Mouse (Mus musculus): Measurements from ENCODE around the gene Cps1. TPM values are rescaled to one million over a fixed set of nuclear protein-coding genes. Genes with fewer than 3 reads are reported as not detected.

Cps1 gene
- not detected for total RNA-seq (2021)

GRCm38 (mm10) chr1:67122797-67123196 is at the start of gene Cps1:
Cps1 (plus strand) TSS chr1:67123026.
- intact Hi-C loops (cut with DNase I) = no loop called here

DNA sequence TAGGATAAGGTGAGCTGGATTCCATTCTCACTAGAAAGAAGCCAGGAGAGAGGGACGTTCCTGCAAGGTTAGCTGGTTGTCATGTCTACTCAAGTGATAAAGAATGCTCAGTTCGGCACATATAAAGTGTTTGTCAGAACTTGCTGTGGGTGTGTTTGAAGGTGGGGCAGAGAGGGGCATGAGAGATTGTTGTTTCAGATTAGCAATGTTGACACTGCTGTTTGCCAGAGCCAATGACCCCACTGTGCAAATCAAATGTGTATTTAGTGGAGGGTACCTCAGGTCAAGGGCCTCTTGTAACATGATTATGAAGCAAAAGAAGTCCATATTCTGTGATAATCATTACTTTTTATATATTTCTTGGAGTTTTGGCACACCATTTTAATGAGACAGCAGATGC is 45.1 kb upstream of the Cps1 start:
- intact Hi-C loops (cut with DNase I) = no loop called here
- DNase-seq (ENCODE audit: low spot score) = no peak

More at GRCm38 (mm10) chr1:67122797-67123196, at the start of gene Cps1:
- no peak for DNase-seq (ENCODE audit: low spot score)

GRCm38 (mm10) chr1:67078666-67079065 is 44.2 kb upstream of the Cps1 start:
- no peak for DNase-seq (ENCODE audit: low spot score)
- intact Hi-C loops (cut with DNase I) = no loop called here

DNA sequence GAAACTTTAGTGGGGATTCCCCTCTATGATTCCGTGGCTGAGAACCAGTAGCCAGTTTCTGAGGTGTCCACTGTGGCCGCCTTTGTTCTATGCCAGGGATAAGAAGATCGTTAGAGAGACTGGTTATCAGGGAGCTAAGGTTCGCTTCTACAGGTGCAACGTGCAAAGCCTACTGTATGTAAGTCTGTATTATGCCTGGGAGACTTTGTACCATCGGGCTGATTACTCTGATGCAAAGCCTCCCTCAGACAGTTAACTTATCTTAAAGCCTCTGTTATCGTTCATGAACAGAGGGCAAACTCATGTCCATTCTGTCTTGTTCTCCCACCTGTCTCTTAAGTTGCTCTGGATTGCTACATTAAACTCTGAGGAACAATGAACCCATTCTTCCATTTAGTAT is 43.7 kb upstream of the Cps1 start:
- no peak for DNase-seq (ENCODE audit: low spot score)
- intact Hi-C loops (cut with DNase I) = no loop called here

DNA sequence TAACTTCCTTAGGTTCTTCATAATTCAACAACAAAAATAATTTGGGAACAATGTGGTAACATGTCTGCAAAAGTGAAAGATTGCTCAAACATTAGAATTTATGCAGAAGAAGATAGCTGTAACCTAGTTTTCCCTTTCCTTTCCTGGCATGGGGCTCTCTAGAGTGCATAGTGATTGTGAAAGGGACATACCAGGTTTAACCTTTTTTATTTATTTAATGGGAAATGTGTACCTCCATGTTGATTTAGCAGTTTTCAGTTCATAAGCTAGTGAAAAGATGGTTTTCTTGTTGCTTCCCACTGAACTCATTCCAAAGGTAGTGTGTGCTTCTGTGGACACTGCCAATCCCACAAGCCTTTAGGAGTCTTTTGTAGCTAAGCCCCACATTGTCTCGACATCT is 30.4 kb upstream of the Cps1 start:
- intact Hi-C loops (cut with DNase I) = no loop called here
- no peak for DNase-seq (ENCODE audit: low spot score)

GRCm38 (mm10) chr1:67099215-67099614 is 23.6 kb upstream of the Cps1 start:
- DNase-seq (ENCODE audit: low spot score) = no peak
- intact Hi-C loops (cut with DNase I) = no loop called here

- intact Hi-C loops (cut with DNase I) = no loop called here
- DNase-seq (ENCODE audit: low spot score) = no peak
Observed at GRCm38 (mm10) chr1:67103476-67104248, 19.2 kb upstream of the Cps1 start.

GRCm38 (mm10) chr1:67111621-67112298 is 11.1 kb upstream of the Cps1 start:
- intact Hi-C loops (cut with DNase I) = no loop called here
- no peak for DNase-seq (ENCODE audit: low spot score)

DNA sequence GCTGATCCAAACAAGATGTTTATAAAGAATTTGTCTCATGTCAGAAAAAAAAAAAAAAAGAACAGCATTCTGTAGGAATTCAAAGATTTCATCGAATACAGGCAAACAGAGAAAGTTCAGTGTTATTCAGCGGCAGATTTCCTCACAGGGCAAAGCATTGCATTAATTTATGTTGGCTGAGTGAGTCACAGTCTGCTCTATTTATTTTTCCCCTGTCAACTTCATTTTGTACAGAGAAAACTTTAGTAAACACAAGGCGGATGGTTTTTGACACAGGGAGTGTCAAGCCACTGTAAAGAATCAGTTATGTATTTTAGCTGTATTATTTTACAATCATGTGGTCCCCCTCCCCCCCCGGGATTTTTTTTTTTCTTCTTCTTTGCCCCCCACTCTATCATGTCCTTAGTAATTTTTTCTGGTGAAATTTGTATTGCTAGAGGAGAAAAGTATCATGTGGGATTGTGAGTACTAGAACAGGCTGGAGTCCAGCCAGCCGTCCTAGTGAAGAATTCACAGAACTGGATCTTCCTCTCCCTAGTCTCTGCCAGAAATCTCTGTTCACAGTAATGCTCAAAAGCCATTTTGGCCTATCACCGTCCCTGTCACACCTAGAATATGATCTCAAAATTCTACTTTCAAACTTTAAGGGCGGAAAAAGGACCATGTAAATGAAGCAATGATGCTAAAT is 9.3 kb upstream of the Cps1 start:
- intact Hi-C loops (cut with DNase I) = no loop called here

DNA sequence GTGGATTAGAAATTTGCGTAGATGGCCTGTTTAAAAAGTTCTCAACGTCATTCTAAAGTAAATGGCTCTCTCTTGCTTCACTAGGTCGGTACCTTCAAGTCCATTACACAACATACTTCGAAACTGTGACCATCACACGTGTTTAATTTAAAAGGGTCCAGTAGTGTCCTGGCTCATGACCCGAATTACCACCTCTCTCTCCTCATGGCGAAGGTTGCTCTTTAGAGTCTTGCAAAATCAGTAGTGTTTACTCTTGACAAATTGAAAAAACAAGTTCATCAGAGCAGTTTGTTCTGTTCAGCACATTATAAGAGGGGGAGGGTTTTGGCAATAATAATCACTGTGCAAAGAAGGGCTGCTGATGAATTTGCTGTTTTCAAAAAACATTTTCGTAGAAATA is 6.3 kb upstream of the Cps1 start:
- intact Hi-C loops (cut with DNase I) = no loop called here
- no peak for DNase-seq (ENCODE audit: low spot score)

More for the DNA sequence above, 9.3 kb upstream of the Cps1 start:
- no peak for DNase-seq (ENCODE audit: low spot score)

DNA sequence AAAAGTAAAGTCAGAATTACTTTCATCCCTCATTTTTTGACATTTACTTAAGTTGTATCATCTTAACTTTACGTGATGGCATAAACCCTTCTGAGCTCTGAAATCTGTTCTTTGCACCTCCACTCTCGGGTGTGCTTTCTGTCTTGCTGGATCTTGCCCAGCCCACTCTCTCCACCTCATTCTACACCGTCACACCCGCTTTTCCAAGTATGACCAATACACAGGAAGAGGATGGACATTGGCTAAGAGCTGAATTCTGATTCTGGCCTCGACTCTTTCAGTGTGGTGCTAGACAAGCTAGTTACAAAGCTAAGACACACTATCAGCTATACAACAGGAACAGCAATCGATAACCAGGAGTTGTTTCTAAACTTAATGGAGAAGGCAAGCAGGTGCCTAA is 5.0 kb upstream of the Cps1 start:
- intact Hi-C loops (cut with DNase I) = no loop called here

GRCm38 (mm10) chr1:67125433-67125832 is 2.6 kb downstream of the Cps1 start:
- DNase-seq (ENCODE audit: low spot score) = no peak
- intact Hi-C loops (cut with DNase I) = no loop called here

More for the DNA sequence above, 5.0 kb upstream of the Cps1 start:
- no peak for DNase-seq (ENCODE audit: low spot score)

GRCm38 (mm10) chr1:67143939-67144338 is 21.1 kb downstream of the Cps1 start:
- intact Hi-C loops (cut with DNase I) = no loop called here

GRCm38 (mm10) chr1:67151246-67151645 is 28.4 kb downstream of the Cps1 start:
- intact Hi-C loops (cut with DNase I) = no loop called here
- DNase-seq (ENCODE audit: low spot score) = no peak

More at GRCm38 (mm10) chr1:67143939-67144338, 21.1 kb downstream of the Cps1 start:
- DNase-seq (ENCODE audit: low spot score) = no peak

DNA sequence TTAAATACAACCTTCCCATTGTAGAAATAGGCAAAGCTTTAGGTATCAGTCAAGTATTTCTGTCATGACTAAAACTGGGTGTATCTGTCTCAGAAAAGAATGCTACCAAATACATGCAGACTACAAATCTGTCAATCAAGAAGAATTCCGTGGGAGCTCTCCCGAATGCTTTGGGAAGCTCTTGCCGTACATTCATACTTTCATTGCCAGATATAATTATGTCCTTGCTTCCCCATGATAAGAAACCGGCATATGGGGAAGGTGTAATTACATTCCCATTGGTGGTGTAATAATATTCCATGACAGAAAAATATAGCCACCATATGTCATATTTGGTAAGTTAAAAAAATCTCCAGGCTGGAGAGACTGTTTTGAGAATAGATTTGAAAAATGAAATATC is 44.5 kb downstream of the Cps1 start:
- no peak for DNase-seq (ENCODE audit: low spot score)
- intact Hi-C loops (cut with DNase I) = no loop called here

- intact Hi-C loops (cut with DNase I) = no loop called here
- DNase-seq (ENCODE audit: low spot score) = no peak
Observed at GRCm38 (mm10) chr1:67181165-67181564, 58.3 kb downstream of the Cps1 start.

GRCm38 (mm10) chr1:67182201-67182600 is 59.4 kb downstream of the Cps1 start:
- no peak for DNase-seq (ENCODE audit: low spot score)
- intact Hi-C loops (cut with DNase I) = no loop called here

DNA sequence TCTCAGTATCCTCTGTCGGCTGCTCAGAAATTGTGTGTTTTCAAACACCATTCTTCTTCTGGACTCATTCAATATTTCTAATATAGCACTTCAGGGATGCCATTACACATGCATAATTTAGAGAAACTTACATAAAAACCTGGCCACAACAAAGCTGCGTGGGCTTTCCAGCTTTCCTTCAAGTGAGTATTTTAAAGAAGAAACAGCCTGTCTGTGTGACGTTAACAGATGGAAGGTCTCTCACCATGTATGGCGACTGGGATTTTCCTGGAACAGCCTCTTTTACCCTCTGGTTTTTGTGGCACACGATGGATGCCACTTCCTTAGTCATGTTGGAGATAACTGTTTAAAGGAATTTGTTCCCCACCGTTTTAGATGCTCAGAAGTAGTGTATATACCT is 60.7 kb downstream of the Cps1 start:
- intact Hi-C loops (cut with DNase I) = no loop called here
- no peak for DNase-seq (ENCODE audit: low spot score)

DNA sequence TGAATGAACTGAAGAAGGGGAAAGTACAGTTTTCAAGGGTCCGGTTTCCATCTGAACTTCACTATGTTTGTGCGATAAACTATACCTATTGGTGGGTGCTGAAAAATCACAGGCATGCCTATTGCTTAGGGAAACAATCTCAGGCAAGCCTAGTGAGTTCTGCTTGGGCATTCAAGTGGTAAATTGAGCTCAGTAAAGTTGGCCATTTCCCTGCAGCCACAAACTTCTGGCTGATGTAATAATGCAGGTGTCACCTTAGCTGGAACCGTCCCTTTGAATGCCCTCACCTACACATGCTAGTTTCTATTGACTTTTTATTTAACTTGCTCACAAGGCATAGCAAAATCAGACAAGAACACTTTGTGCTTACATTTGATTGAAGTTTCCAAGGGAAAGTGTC is 61.3 kb downstream of the Cps1 start:
- intact Hi-C loops (cut with DNase I) = no loop called here
- no peak for DNase-seq (ENCODE audit: low spot score)

GRCm38 (mm10) chr1:67197335-67197734 is 74.5 kb downstream of the Cps1 start:
- intact Hi-C loops (cut with DNase I) = no loop called here
- no peak for DNase-seq (ENCODE audit: low spot score)

DNA sequence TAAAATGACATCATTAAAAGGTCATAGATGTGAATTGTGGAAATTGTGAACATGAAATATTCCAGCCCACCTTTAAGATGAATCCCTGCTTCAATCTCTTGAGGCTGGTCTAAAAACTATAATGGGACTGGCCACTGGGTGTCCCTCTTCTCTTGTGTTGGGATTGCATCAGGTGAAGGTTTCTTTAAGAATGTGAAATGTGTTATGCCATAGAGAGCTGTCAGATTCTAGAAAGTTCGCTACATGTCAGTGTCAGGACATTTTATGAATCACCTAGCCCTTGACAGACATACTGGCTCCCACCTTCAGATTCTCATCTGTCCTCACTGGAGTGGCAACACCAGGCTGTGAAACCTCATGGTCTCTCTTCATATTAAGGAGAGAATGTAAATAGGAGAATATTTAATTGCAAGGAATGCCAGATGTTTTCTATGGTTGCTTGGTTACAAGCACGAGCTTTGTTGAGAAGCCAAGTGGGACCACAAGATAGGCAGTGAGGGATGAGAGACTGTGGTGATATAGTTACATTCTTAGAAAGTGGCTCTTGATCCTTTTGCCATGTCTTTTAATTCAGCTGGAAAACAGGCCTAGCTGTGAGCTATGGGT is 95.6 kb downstream of the Cps1 start:
- intact Hi-C loops (cut with DNase I) = no loop called here
- DNase-seq (ENCODE audit: low spot score) = no peak

Data from heart, postnatal 25 days (tissue).